Mouse (Mus musculus) heart, adult 8-10 months (tissue): ENCODE data around the gene Fars2. TPM values are rescaled to one million over a fixed set of nuclear protein-coding genes. Genes with fewer than 3 reads are reported as not detected.

Experiments used
- DNase-seq: peaks from one replicate; pipeline ENCODE4 v3.0.0; 2022; ENCODE audit warnings: low spot score
- total RNA-seq, 4 experiments: library from RNA; stranded (reverse); gene quantifications; 2 replicates each; pipeline ENCODE4 v1.2.4; 2022

Fars2 gene
- total RNA-seq, 4 experiments from 2014 or later: 85.3 to 90.4 (median 87.3) TPM

- DNase-seq: no peak
Measured at GRCm38 (mm10) chr13:36648257-36648656, 531.0 kb downstream of the Fars2 start.

- DNase-seq: no peak
Measured at GRCm38 (mm10) chr13:36654251-36654650, 537.0 kb downstream of the Fars2 start.

- DNase-seq: no peak
Measured at GRCm38 (mm10) chr13:36679345-36679744, 562.1 kb downstream of the Fars2 start.

- DNase-seq: no peak
Measured at GRCm38 (mm10) chr13:36680690-36681355, 563.6 kb downstream of the Fars2 start.

- DNase-seq: no peak
Measured at GRCm38 (mm10) chr13:36683581-36683980, 566.4 kb downstream of the Fars2 start.

GRCm38 (mm10) chr13:36695516-36696201 lies 578.4 kb downstream of the Fars2 start:
- DNase-seq: peak; percentile 41

- DNase-seq: peak; percentile 65
Measured at GRCm38 (mm10) chr13:36696351-36696771, 579.1 kb downstream of the Fars2 start.

- no peak for DNase-seq
Measured at GRCm38 (mm10) chr13:36707088-36707690, 590.0 kb downstream of the Fars2 start.

- DNase-seq: no peak
Measured at GRCm38 (mm10) chr13:36714101-36714500, 596.9 kb downstream of the Fars2 start.

- DNase-seq: no peak
Measured at GRCm38 (mm10) chr13:36716708-36717107, 599.5 kb downstream of the Fars2 start.

- DNase-seq: peak; percentile 65
Measured at GRCm38 (mm10) chr13:36717376-36717775, 600.2 kb downstream of the Fars2 start.

GRCm38 (mm10) chr13:36720297-36721017 lies 603.2 kb downstream of the Fars2 start:
- DNase-seq: no peak

GRCm38 (mm10) chr13:36722309-36722708 lies 605.1 kb downstream of the Fars2 start:
- no peak for DNase-seq

GRCm38 (mm10) chr13:36723726-36724300 lies 606.6 kb downstream of the Fars2 start:
- no peak for DNase-seq

- no peak for DNase-seq
Measured at GRCm38 (mm10) chr13:36724533-36725470, 607.6 kb downstream of the Fars2 start.

- no peak for DNase-seq
Measured at GRCm38 (mm10) chr13:36725881-36726280, 608.7 kb downstream of the Fars2 start.

GRCm38 (mm10) chr13:36726551-36726950 lies 609.3 kb downstream of the Fars2 start:
- no peak for DNase-seq

GRCm38 (mm10) chr13:36726951-36727778 lies 610.0 kb downstream of the Fars2 start:
- DNase-seq: no peak

GRCm38 (mm10) chr13:36727779-36728470 lies 610.7 kb downstream of the Fars2 start:
- DNase-seq: no peak
